Mouse (Mus musculus) CD8-positive naive resting alpha-beta T cell, adult 2 months (primary cell): ENCODE data around the gene Nabp1.
A peak's percentile ranks its signal among the peaks of the same experiment; 100 is the strongest.

ENCODE experiments used
- DNase-seq, 2 experiments: peaks; one replicate each; pipeline ENCODE4 v3.0.0; 2022; ENCODE audit warnings: low read depth in 2 of 2, low spot score in 2 of 2

Nabp1 gene

DNA sequence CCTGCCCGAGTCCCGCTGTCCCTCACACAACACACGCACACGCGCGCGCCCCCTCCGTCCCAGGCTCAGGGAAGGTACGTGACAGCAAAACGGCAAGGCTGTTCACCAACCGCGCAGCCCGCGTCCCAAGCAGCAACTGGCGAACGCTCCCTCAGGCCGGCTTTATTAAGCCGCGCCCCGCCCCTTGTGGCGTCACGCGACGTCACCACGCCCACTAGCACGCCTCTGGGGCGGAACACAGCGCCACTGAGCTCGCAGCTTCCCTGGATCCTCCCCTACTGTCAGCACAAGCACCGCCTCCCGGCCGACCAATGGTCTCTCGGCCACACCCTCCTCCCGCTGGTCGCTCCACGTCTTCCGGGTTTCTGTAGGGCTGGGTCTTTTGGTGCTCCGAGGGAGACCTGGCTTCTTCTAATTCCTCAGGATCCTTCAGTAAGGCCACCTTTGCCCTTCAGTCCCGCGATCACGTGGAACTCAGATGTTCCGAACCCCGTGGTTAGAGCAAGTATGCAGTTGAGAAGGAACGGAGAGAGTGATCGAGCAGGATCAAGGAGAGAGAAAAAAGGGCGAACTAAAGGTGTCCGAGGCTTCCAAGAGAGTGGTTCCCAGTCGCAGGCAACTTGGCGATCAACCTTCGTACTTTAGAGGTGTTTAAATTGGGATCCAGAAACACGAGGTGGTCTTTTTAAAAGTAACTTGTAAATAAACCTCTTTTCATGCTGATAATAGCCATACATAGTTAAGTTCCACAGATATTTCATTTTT, at the start of gene Nabp1:
Gene Nabp1, minus strand, starts transcription at position 164 of the 765 bp plus-strand sequence.
- DNase-seq = peak; percentile 99 to 100

DNA sequence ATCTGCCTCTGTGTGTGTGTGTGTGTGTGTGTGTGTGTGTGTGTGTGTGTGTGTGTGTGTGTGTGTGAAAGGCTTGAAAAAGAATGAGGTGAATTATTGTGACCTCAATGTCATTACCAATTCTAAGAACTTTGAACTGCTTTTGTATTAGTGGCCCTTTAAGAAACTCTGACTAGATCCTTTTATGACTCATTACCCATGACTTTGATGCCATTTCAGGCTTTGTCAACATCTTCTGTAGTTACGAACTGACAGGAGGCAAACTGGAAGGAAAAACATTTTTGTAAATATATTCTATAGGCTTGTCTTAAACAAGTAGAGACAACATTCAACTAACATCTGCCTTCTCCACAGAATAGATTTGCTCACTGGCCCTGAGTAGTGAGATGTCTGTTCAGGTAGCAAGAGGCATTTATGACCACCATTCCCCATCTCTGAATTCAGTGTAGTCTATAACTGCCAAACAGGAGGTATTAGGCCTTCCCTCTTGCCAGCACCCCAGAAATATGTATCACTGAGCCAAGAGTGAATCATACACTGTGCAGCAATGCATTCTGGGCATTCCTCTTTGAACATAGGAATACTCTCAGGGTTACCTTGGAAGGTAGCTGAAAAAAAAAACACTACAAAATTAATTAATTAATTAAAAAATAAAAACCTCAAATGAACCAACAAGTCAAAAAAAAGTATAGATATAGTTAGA, 47.5 kb upstream of the Nabp1 start:
- DNase-seq = no peak

DNA sequence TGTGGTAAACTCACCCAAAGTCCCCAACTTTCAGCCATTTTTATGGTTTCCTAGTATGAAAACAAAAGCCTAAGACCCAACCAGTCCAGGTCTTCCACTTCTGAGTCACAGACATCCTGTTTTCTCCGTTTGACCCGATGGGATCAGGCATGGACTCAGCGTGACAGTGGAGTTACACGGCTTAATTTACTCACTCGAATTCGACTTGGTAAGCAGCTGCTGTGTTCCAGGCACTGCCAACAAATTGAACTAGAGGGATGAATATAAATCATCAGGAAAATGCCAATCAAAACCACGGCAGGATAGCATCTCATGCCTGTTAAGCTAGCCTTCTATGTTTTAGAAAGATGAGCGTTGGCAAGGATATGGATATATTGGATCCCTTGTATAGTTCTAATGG, 43.4 kb upstream of the Nabp1 start:
- no peak for DNase-seq

DNA sequence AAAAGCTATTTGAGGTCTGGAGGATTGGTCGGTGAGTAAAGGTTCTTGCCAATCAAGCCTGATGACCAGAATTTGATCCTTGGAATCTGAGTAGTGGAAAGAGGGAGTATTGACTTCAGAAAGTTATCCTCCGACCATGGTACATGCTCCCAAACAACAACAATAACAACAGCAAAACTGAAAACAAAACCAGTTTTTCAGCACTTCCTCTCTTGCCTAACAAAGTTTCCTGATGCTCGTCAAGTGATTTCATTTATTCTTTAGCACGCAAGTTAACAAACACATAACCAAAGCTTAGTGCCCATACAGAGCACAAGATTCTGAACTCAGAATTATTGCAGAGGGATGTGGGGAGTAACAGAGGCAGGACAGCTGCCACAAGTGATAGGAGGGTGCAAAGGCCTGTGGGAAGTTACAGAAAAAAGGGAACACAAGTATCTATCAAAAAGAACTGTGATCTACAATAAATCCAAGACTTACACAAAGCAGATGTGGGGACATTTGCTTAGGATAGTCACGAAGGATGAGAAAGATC, 42.1 kb upstream of the Nabp1 start:
- no peak for DNase-seq

DNA sequence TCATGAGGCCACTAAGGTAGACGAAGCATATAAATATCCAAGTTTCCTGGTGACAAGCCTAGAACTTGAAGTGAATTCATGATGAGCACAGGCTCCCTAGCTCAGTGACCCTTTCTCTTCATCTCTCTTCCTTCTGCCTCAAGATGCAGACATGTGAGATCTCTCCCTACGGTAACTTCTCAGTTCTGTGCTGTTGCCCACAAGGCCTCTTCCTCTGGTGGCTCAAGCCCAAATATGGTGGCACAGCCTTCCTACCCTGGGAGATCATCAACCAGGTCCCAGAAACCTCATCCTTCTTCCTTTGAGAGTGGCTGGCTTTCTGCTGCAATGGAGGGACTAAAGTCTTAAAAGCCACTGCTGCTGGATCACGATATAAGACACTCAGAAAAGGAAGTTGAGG, 40.9 kb upstream of the Nabp1 start:
- no peak for DNase-seq

DNA sequence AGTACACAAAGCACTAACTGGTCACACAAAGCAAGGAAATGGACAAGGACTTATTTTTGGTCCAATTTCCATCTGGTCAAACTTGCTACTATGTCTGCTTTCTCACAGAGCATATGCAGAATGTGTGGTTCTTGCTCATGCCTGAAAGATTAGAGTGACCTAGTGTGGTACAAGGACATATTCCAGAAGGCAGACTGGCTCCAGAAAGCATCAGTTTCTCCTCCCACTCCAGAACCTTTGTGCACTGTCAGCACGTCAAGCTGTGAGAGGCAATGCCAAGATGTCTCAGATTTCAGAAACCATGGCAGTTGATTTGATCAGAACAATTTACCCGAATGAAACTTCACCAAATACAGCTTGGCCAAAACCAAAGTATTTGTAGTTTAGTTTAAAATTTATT, 37.4 kb upstream of the Nabp1 start:
- no peak for DNase-seq

DNA sequence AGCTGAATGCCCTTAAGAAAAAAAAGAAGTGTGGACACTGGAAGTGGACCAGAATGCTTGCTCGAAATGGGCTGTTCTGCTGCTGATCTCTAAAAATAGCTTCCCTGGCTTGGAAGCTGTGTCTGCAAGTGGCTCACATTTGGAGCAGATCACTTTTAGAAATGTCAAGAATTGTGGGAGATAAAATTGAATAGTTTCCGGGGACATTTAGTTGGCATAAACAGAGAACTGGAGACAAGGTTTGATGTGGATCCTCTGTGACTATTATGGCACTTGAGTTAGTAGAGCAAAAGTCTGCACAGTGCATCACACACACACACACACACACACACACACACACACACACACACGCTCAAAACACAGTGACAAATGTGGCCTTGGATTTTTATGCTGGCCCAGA, 36.8 kb upstream of the Nabp1 start:
- DNase-seq = no peak

DNA sequence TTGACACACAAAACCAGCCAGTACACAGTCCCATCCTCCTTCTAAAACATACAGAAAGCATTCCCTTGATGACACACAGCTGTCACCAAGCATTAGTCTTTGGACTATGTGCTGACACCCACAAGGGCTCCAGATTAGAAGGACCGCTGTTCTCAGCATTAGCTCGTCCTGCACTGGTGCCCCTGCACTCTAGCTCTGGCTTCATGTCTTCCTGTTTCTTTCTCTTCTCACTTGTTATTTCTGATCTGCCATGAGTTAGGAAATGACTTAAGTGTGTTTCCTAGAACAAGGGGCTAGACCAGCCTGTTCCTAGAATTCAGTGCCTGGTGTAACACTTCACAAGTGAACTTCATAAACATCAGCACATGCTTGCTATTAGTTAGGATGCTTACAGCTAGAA, 36.2 kb upstream of the Nabp1 start:
- no peak for DNase-seq

DNA sequence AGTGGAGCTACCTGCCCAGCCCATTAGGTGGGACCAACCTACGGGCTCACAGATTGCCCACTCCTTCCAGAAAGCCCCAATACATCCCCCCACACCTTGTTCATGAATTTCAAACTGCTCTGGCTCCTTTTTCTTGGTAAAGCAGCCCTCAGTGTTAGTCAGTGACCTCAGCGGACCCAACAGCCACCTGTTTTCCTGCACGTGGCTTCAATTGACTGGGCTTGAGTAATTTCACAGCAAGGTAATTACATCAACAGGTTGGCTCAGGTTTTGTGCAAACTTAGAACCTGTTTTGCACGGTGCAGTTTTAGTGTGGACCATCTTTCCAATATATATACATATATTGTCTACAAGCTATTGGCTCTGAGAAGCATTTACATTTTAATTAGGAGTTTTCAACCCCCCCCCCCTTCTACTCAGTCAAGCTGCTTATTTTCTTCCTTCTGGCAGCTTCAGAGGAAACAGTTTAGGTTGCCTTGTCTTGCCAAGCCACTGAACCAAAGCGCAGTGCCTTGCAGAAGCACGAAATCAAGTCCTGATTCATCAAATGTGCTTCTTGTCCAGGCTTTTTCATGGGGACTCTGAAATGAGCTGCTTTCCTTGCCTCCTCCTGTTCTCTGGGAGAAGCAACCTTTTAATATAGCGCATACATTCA, 35.0 kb upstream of the Nabp1 start:
- no peak for DNase-seq

DNA sequence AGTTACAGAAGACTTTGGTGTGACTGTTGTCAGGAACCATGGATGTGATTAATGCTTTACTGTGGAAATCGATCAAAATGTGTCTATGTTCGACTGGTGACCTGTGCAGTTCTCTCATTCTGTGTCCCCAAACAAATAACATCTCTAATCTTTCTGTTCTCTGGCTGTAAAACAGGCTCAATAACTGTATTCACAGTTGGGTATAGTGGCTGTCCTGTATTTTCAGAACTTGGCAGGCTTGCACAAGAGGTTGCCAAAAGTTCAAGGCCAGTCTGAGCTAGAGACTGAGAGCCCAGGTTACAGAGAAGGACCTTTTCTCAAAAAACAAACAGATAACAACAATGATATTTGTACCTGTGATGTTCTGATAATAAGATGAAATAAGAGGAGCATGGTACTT, 34.1 kb upstream of the Nabp1 start:
- DNase-seq = no peak

DNA sequence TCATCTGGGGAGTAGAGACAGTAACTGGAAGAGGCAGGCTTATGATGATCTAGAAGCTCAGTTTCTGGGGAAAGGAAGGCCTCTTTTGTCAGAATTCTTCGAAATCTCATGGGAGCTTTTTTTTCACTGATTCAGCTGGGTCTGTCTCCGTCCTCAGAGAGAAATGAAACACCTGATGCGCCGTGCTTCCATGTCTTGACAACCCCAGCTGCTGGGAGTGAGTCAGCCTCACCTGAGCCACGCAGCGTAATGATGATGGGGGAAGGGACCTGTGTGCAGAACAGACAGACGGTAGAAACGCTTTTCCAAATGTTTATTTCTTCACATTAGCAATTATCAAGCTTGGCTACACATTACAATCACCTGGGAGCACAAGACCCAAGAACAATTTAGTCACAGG, 31.6 kb upstream of the Nabp1 start:
- no peak for DNase-seq

DNA sequence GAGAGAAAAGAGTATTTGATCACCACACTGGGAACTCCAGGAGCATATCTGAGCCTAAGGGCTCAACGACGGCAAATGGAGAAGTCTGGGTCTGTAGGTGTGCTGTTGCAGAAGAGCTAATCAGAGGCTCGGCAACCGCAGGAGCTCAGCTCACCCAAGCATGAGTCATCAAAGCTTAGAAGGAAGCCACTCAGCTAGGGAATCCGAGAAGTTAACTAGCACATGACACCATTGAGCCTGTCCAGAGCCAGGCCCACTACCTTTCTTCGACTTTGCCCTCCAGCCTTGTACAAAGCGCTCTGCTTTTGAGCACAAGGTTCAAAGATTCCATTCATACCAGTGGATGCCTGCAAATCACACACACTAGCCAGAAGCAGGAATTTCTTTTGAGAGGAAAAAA, 30.9 kb upstream of the Nabp1 start:
- DNase-seq = no peak

DNA sequence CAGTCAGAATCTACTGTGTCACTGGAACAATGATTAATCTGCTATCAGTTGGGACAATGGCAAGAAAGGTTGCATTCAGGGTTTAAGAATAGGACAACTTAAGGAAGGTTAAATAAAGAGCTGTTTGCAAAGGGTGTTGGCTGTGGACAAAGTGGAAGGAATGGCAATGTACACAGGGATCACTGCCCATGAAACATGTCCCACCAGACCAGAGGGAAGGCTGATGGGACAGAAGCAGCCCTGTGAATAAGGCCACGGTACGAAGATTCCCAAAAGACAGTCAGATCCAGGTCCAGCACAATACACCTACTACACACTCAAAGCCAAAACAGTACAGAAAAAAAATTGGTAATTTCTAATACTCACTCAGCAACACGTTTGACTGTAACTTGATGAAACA, 30.3 kb upstream of the Nabp1 start:
- no peak for DNase-seq

DNA sequence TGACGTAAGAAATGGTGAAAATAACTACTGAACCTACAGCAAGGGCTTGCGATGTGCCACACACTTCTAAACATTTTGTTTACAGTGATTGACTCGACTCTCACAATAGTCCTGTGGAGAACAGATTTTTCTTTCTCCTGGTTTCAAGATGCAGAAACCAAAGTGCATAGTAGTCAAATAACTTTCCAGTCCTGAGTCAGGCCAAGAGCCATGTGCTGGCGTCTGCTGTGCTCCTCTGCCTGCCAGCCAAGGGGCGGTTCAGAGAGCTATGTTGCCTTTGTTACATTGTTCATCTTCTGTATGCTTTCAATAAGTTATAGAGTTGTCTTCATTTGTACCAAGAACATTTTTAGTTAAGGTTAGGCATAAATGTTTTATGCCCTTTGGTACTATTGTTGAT, 29.2 kb upstream of the Nabp1 start:
- no peak for DNase-seq

DNA sequence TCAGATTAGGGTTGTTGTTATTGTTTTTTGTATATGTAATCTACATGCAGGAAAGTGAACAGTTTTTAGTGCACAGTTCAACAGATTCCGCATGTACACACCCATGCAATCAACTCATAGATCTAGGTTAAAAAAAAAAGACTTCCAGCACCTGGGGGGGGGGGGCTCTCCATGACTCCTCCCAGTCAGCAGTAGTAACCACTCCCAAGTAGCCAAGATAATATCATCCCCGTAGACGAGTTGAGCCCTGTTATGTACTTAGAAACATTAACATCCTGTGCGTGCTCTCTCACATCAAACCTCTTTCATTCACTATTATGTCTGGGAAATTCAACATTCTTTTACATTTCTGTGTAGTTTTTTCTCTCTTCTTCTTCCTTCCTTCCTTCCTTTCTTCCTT, 28.0 kb upstream of the Nabp1 start:
- no peak for DNase-seq

DNA sequence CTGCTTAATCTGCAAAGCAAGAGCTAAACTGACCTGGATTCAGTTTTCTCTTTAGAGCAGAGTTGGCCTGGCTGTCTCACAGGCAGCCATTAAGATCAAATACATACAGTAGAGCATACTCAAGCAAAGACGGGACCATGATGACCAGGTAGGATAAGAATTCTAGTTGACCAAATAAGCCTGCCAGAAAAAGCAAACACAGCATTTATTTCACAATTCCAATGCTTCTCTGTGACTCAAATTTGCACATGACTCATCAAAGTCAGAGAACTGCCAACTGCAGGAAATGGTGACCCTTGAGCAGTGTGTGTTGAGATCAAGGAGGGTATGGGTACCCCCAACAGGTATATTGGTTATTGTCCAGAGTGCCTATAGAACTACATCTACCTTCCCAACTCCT, 27.4 kb upstream of the Nabp1 start:
- no peak for DNase-seq

DNA sequence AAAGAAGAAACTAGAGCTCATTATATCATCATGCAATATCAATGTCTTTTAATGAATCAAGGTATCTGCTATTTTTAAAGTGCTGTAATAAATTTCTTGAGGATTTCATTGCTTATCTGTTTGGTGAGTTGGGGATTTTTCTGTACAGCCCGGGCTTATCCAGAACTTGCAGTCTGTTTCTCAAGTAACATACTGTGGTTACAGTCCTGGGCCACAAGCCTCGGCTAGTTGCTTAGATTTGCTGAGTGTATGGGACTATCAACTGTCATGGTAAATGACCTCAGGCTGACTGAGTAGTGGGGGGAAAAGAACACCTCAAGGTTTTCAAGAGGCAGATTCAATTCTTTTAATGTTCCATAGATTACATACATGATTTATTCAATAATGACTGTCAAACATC, 24.8 kb upstream of the Nabp1 start:
- no peak for DNase-seq

DNA sequence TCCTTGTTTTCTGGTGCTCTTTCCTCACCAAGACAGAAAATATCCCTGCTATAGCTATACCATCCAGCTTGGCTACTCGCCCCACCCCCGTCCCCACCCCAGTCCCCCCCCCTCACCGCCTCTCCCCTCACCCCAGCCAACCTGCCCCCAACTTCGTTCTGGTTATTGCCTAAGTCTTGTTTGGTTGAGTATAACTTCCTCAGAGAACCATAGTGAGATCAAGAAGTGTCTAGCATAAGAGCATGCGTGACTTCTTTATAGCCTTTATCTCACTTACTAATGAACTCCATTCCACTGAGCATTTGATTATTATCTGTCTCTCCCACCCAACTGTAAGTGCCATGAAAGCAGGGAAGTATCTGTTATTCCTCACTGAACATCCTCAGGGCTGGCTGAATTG, 24.1 kb upstream of the Nabp1 start:
- no peak for DNase-seq

DNA sequence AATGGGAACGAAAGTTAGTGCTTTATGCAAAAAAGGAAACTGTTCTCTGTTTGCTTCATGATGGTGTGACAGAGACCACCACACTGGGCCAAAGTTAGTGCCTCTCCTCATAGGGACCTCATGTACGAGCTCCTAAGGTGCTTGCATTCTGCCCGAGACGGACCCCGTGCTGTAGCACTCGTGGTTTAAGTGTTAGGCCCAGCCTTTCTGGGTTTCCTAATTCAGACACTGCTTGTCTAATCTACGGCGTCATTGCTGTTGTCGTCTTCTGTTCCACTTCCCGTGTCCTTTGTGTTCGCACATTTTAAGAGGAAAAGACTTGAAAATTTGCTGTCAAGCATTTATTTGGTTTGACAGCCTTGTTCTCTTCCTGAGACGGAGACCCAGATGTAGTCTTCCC, 23.0 kb upstream of the Nabp1 start:
- no peak for DNase-seq

DNA sequence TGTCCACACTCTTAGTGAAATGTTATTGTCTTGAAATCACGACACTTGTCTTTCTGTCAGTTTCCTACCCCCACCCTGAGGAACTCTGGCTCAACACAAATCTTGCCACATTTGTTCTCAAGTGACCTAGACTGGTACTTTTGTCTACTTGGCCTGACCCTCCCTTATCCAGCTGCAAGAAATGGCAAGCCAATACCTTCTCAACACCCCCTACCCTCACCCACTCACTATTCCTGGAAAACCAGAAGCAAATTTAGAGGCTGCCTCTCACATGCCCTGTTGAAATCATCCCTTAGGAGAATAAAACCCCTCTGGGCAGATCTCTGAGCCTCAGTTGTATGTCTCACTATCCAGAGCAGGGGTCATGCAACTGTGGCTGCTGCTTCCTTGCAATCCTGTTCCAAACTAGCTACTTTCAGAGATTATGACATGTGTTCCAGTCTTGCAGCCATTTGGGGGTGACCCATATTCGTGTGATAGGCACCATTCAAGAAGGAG, 20.4 kb upstream of the Nabp1 start:
- DNase-seq = no peak

DNA sequence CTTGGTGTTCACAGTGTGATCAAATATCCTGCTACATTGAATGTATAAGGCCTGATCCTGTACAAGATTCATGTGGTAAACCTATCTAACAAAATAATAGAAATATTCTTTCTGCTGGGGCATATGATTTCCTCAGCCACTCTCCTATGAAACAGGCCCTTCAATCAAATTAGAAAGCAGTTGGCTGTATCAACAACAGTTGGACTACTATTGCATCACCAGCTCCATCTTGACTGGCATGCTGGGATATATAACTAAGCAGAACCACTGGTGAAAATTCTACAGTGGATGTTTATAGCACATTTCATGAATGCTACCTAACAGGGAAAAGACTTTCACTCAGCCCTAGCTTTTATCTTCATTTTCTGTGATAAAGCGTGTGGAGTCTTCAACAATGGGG, 17.9 kb upstream of the Nabp1 start:
- DNase-seq = no peak
